Mouse (Mus musculus): ENCODE data around the gene Gm11634. TPM values are rescaled to one million over a fixed set of nuclear protein-coding genes. Genes with fewer than 3 reads are reported as not detected.
"Not testable (repeated sequence)": the region's sequence is repeated elsewhere in the genome, so short reads cannot be mapped to it uniquely, and the experiment has no call there.

Gene Gm11634
- not detected for total RNA-seq (2021)

- DNase-seq (ENCODE audit: extremely low spot score in 1 of 2, low spot score in 1 of 2) = no peak
These were observed at the start of gene Gm11634 for GRCm38 (mm10) chr11:101599156-101599555. Gm11634 (minus strand) TSS chr11:101599256.

DNA sequence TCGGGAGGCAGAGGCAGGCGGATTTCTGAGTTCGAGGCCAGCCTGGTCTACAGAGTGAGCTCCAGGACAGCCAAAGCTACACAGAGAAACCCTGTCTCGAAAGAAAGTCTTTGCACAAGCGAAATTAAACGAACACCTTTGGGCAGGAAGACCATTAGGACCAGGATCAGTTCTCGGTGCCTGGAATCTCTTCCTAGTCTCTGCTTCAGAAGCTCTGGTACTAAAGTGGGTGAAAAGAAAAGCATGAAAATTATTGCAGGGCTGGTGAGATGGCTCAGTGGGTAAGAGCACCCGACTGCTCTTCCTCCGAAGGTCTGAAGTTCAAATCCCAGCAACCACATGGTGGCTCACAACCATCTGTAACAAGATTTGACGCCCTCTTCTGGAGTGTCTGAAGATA is 48.0 kb upstream of the Gm11634 start:
- not testable (repeated sequence) for DNase-seq (ENCODE audit: extremely low spot score in 1 of 2, low spot score in 1 of 2)

- DNase-seq (ENCODE audit: extremely low spot score in 1 of 2, low spot score in 1 of 2) = peak in 1 of 2 experiments; percentile 22
These were observed 47.3 kb upstream of the Gm11634 start for GRCm38 (mm10) chr11:101646283-101646794.

DNA sequence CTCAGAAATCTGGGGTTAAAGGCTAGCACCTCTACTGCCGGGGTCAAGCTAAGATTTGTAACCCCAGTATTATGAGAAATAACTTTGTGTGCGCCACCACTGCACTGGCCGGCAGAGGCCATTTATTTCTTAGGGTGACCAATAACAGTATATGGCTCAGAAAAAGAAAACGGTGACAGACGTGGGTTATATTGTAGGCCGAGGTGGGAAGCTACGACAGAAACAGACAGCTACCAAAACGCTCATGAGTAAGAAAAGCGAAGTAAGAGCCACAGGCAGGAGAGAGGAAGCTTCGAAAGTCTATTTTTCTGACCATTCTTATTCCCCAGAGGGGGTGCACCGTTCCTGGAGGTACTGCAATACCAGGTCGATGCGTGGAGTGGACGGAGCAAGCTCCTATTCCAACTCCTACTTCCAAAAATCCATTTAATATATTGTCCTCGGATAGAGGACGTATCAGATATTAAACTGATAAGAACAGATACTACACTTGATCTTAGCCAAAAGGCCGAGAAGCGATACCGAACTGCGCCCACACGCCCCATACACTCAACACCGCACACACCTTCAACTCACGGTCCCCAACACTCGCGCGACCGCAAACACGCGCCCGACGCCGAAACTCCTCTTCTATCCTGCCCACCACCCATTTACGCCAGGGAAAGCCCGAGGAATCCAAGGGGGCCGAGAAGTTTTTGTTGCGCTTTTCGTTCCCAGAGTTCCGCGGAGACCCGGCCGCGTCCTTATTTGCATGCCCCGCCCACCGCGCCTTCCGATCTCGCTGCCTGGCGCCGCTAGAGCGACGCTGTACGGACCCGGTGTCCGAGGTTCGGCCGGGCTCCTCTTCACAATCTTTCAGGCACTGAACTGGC is 46.6 kb upstream of the Gm11634 start:
- peak; percentile 48 to 58 for DNase-seq (ENCODE audit: extremely low spot score in 1 of 2, low spot score in 1 of 2)

DNA sequence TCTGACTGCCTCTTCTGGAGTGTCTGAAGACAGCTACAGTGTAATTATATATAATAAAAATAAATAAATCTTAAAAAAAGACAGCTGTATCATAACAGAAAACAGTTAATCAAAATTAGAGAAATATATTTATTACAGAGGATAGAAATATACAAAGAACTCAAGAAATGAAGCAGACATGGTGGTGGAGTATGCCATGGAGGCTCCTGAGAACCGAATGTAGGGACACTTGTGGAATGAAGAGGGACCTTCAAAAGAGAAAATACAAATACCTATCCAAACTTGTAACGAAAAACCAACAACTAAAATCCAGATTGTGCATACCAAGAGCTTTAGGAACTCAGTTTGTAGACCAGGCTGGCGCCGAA is 46.0 kb upstream of the Gm11634 start:
- DNase-seq (ENCODE audit: extremely low spot score in 1 of 2, low spot score in 1 of 2) = not testable (repeated sequence)

GRCm38 (mm10) chr11:101644591-101644990 is 45.5 kb upstream of the Gm11634 start:
- no peak for DNase-seq (ENCODE audit: extremely low spot score in 1 of 2, low spot score in 1 of 2)

- DNase-seq (ENCODE audit: extremely low spot score in 1 of 2, low spot score in 1 of 2) = no peak
These were observed 43.9 kb upstream of the Gm11634 start for GRCm38 (mm10) chr11:101642931-101643330.

- not testable (repeated sequence) for DNase-seq (ENCODE audit: extremely low spot score in 1 of 2, low spot score in 1 of 2)
These were observed 42.9 kb upstream of the Gm11634 start for GRCm38 (mm10) chr11:101641710-101642642.

DNA sequence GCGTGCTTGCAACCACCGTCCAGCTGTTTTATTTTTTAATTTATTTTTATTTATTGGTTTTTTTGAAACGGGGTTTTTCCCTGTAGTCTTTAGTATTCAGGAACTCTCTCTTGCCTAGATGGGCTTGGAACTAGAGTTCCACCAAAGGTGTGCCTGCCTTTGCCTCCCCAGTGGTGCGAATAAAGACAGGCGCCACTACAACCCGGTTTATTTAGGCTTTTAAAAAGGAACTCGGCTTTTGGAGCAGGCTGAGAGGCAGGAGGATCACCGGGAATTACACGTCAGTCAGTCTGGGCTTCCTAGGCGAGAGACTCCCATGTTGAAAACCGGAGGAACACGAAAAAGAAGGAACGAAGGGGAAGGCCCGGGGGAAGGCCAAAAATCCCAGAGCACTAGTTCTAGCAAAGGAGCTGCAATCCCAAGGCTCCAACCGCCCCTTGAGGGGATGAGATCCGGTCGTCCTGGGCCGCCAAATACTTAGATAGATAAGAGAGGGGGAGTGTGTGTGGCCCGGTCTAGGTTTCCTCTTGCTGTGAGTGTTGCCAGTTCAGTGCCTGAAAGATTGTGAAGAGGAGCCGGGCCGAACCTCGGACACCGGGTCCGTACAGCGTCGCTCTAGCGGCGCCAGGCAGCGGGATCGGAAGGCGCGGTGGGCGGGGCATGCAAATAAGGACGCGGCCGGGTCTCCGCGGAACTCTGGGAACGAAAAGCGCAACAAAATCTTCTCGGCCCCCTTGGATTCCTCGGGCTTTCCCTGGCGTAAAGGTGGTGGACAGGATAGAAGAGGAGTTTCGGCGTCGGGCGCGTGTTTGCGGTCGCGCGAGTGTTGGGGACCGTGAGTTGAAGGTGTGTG is 42.0 kb upstream of the Gm11634 start:
- DNase-seq (ENCODE audit: extremely low spot score in 1 of 2, low spot score in 1 of 2) = peak; percentile 69 to 70

GRCm38 (mm10) chr11:101639761-101640160 is 40.7 kb upstream of the Gm11634 start:
- no peak for DNase-seq (ENCODE audit: extremely low spot score in 1 of 2, low spot score in 1 of 2)

DNA sequence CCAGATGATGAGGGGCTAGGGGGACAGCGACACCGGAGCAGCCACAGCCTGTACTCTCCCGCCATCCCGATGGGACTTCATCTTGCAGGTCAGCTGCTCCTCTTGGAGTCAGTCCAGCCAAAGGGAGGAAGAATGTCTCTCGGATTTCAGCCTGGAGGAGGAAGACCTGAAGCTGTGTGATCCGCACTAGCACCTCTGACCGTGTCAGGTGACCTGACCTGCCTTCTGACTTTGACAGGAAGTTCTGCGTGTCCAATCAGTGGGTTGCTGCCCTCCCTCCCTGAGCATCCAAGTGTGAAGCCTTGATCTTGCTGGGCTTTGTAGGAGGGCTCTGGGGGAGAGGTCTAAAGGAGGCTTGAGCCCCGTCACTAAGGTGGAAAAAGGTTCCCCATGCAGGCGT is 36.6 kb upstream of the Gm11634 start:
- DNase-seq (ENCODE audit: extremely low spot score in 1 of 2, low spot score in 1 of 2) = no peak

DNA sequence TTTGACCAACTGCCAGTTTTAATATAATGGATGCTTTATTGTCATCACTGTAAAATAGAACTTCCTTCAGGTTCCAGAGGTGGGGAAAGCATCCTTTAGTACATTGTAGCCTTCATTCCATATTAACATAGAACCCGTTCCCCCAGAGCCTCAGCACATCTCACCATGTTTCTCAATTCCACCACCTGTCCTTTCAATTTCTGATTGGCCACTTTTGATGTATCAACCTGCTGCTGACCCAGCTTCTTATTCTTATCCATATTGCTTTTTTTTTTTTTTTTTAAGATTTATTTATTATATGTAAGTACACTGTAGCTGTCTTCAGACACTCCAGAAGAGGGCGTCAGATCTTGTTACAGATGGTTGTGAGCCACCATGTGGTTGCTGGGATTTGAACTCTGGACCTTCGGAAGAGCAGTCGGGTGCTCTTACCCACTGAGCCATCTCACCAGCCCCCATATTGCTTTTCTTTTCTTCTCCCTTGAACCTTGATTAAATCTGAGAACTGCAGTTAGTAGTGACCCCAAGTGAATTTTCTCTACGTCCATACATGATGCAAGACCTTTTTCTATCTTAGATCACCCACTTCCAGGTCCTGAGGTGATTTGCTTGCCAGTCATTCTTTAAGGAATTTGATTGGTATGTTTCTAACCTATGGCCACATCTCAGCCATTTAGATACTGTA is 29.8 kb upstream of the Gm11634 start:
- DNase-seq (ENCODE audit: extremely low spot score in 1 of 2, low spot score in 1 of 2) = not testable (repeated sequence)

DNA sequence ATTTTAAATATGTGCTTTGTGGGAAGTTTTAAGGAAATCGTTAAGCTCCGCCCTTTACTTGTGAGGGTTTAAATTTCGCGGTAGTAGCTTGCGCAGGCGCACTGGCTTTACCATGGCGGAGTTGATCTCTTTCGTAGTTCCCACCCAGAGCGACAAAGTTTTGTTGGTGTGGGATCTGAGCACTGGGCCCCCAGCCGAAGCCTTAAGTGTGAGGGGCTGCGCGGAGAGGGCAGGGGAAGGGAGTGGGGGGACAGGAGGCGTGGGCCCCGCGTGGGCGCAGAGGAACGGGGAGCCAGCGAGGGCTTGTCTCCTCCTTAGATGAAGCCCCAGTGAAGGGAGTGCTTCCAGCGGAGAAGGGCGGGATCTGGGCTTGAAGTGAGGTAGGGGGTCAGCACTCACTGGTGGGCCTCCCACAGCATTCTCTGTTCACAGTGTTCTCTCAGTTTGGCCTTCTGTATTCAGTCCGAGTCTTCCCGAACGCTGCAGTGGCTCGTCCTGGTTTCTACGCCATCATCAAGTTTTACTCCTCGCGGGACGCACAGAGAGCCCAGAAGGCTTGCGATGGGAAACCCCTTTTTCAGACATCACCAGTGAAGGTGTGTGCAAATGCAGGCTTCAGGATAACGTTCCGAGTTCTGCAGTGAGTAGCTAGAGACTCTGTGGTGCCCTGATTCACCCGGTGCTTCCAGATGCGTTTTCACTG is 29.0 kb upstream of the Gm11634 start:
- peak; percentile 74 to 89 for DNase-seq (ENCODE audit: extremely low spot score in 1 of 2, low spot score in 1 of 2)

- DNase-seq (ENCODE audit: extremely low spot score in 1 of 2, low spot score in 1 of 2) = peak; percentile 49 to 66
These were observed 28.2 kb upstream of the Gm11634 start, which contains the start of gene Rdm1 for GRCm38 (mm10) chr11:101626995-101627856. Rdm1 (plus strand) TSS chr11:101627195.

DNA sequence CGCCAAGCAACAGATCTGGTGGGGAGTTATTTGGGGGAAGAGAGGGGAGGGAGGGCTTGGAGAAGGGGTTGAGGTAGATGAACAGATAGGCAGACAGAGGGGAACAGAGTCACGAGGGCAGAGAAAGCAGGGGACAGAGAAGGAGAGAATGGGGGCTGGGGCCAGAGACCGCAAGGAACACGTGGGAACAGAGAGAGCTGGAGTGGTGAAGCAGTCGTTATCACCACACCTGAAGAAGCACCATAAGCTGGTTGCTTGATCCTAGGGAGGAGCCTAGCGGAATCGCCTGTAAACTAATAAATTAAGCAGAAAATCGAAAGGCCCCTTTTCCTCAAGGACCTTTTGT is 27.6 kb upstream of the Gm11634 start:
- no peak for DNase-seq (ENCODE audit: extremely low spot score in 1 of 2, low spot score in 1 of 2)

GRCm38 (mm10) chr11:101620022-101620655 is 21.1 kb upstream of the Gm11634 start:
- DNase-seq (ENCODE audit: extremely low spot score in 1 of 2, low spot score in 1 of 2) = not testable (repeated sequence)

DNA sequence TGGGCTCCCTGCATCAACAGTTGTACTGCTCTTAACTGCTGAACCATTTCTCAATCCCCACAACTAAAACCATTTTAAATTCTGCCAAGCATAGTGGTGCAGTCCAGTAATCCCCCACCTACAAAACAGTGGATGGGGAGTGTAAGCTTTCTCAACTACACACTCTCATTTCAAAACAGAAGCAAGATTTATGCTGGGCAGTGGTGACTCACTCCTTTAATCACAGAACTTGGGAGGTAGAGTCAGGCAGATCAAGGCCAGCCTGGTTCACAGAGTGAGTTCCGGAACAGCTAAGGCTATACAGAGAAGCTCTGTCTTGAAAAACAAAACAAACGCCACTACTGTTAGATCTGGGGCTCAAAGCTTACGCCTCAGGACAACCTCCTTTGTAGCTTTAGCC is 19.5 kb upstream of the Gm11634 start:
- no peak for DNase-seq (ENCODE audit: extremely low spot score in 1 of 2, low spot score in 1 of 2)

Data from layer of hippocampus, postnatal 25 days (tissue).